Mouse (Mus musculus): ENCODE results near the gene Eml1.

The Eml1 gene

DNA sequence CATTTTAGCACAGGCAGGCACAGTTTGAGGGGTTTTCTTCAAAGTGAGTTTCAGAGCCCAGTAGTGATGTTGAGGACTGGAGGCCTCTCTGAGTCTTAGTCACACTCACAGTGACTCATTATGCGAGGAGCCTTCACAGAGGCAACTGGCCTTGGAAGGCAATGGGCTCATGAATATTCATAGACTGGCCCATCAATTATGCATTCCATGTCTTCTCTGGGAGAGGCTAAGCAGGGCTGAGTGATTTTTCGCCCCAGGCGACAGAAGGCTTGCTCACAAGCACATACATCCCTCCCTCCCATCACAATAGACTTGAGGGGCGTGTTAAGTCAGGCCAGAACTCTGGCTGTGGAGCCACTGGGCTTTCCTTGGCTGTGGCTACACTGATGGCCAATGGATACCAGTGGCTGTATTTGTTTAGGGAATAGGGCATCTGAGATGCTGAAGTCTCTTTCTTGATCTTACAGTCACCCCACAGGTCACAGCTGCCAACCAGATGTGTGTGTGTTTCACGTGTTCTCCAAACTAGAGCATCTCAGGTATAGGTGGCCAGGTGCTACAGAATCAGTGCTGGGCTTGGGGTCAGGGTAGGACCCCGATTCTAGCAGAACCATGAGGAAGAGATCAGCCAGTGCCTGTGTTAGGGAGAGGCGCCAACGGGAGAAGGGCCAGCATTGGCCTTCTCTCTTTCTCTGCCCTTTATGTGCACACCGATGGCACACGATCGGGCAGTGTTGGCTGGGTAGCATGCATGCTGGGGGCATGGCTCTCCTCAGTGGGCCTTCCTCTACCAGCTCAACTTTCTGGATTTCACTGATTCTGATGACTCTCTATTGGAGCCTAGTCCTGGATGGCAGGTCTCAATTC lies 25.6 kb downstream of the Eml1 start:
- Histone ChIP-seq H3K36me3 (ENCODE audit: insufficient read depth, low read length) (no peaks in the 10 kb centered on the region), H3K4me1 (replicated peaks; ENCODE audit: low read depth, low read length) (peaks cover 8% of the 10 kb centered on the region; the same call in 1 of the 2 replicates), H3K9me3 (ENCODE audit: low read length) (no peaks in the 10 kb centered on the region), H3K27me3 (ENCODE audit: insufficient read depth, low read length) (peaks cover 17% of the 10 kb centered on the region), H3K4me3 (replicated peaks; ENCODE audit: low read length) (no peak overlapping the region)
- TF ChIP-seq NANOG (IDR thresholded peaks at IDR 0.05; ENCODE audit: borderline replicate concordance, low read length) (peak; percentile 48; the same call in 1 of the 2 replicates), CTCF (conservative IDR thresholded peaks at IDR 0.05; ENCODE audit: low read length) (no peak), POU5F1 (IDR thresholded peaks at IDR 0.05; ENCODE audit: borderline replicate concordance, low read length) (peak; percentile 24; the same call in 1 of the 2 replicates)

DNA sequence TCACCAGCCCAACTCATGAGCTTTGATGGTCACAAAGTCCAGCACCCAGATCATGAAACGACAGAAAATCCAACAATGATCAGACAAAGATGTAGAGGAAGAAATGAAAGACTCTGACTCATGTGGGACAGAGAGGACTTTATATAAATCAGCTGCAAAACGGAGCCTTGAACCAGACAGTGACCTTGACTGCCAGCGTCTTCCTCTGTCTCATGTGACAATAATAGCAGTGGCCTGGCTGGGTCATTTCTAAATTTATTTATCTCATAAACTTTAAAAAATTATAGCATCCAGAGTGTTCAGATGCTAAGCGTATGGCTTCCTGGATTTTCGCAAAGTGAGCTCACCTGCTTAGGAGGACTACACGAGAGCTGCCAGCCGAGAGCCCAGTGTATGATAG lies 27.9 kb downstream of the Eml1 start:
- H3K36me3 ChIP-seq (ENCODE audit: insufficient read depth, low read length), result no peaks in the 10 kb centered on the region
- H3K4me3 ChIP-seq (replicated peaks; ENCODE audit: low read length), result no peak overlapping the region
- no peaks in the 10 kb centered on the region for H3K9me3 ChIP-seq (ENCODE audit: low read length)
- H3K4me1 ChIP-seq (replicated peaks; ENCODE audit: low read depth, low read length), result peaks cover 8% of the 10 kb centered on the region; the same call in 1 of the 2 replicates
- H3K27me3 ChIP-seq (ENCODE audit: insufficient read depth, low read length), result peaks cover 14% of the 10 kb centered on the region; the same call in 1 of the 2 replicates
- TF ChIP-seq POU5F1 (IDR thresholded peaks at IDR 0.05; ENCODE audit: borderline replicate concordance, low read length) (no peak), CTCF (conservative IDR thresholded peaks at IDR 0.05; ENCODE audit: low read length) (no peak), NANOG (IDR thresholded peaks at IDR 0.05; ENCODE audit: borderline replicate concordance, low read length) (no peak)

DNA sequence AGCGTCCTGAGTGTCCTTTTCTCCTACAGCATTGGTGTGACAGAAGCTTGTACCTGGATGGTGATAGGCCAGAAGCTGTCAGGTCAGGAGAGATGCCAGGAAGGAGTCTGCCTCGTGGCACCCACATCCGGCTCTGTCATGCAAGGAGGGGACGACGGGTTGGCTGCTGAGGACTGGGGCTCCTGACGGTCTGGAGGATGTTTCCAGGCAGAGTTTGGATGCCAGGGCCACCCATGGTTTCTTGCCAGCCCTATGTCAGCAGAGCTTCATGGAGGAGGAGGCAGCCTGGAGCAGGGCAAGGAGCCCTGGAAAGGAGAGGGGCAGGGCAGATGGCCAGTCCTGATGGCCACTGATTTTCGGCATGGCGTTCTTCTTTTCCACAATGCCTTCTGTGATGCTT lies 28.4 kb downstream of the Eml1 start:
- H3K27me3 ChIP-seq (ENCODE audit: insufficient read depth, low read length), result peaks cover 14% of the 10 kb centered on the region; the same call in 1 of the 2 replicates
- H3K4me3 ChIP-seq (replicated peaks; ENCODE audit: low read length), result no peak overlapping the region
- peaks cover 8% of the 10 kb centered on the region; the same call in 1 of the 2 replicates for H3K4me1 ChIP-seq (replicated peaks; ENCODE audit: low read depth, low read length)
- TF ChIP-seq NANOG (IDR thresholded peaks at IDR 0.05; ENCODE audit: borderline replicate concordance, low read length) (no peak), CTCF (conservative IDR thresholded peaks at IDR 0.05; ENCODE audit: low read length) (no peak), POU5F1 (IDR thresholded peaks at IDR 0.05; ENCODE audit: borderline replicate concordance, low read length) (no peak)
- H3K9me3 ChIP-seq (ENCODE audit: low read length), result no peaks in the 10 kb centered on the region
- H3K36me3 ChIP-seq (ENCODE audit: insufficient read depth, low read length), result no peaks in the 10 kb centered on the region

DNA sequence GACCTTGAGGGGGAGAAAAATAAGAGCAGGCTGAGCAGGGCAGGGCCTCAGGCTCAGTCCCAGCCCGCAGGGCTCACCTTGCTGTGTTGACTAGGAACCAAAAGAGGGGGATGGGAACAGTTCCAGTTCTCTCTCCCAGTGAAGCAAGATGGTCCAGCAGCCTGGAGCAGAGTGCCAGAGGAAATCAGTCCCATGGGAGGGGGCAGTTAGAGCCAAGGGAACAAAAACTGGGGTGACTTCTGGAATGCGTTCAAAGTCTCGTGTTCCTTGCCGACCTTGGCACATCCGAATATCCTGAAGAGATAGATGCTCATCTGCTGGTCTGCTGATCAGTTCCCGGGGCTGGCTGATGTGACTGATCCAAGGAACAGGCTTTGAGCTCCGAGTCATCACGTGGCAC lies 30.2 kb downstream of the Eml1 start:
- H3K27me3 ChIP-seq (ENCODE audit: insufficient read depth, low read length), result peaks cover 14% of the 10 kb centered on the region; the same call in 1 of the 2 replicates
- TF ChIP-seq CTCF (conservative IDR thresholded peaks at IDR 0.05; ENCODE audit: low read length) (no peak), NANOG (IDR thresholded peaks at IDR 0.05; ENCODE audit: borderline replicate concordance, low read length) (no peak), POU5F1 (IDR thresholded peaks at IDR 0.05; ENCODE audit: borderline replicate concordance, low read length) (no peak)
- H3K9me3 ChIP-seq (ENCODE audit: low read length), result no peaks in the 10 kb centered on the region
- H3K4me3 ChIP-seq (replicated peaks; ENCODE audit: low read length), result no peak overlapping the region
- peaks cover 8% of the 10 kb centered on the region; the same call in 1 of the 2 replicates for H3K4me1 ChIP-seq (replicated peaks; ENCODE audit: low read depth, low read length)
- no peaks in the 10 kb centered on the region for H3K36me3 ChIP-seq (ENCODE audit: insufficient read depth, low read length)

DNA sequence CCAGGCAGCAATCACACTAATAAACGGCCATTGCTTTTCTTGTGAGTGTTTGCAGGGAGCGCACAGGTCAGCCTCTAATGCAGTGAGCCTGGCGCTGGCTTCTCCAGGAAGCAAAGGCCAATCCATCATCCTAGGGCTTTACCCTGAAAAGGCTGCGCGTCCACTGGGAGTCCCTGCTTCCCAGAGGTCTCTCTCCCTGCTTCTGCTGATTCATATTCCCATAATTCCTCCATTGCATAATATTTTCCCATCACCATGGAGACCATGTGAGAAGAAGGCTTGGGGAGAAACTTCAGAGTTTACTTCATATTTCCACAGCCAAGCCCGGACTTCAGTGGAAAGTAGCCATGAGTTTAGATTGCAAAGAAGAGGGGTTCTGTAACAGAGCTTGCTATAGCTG lies 33.2 kb downstream of the Eml1 start:
- H3K36me3 ChIP-seq (ENCODE audit: insufficient read depth, low read length), result no peaks in the 10 kb centered on the region
- peaks cover 13% of the 10 kb centered on the region; the same call in 1 of the 2 replicates for H3K27me3 ChIP-seq (ENCODE audit: insufficient read depth, low read length)
- no peaks in the 10 kb centered on the region for H3K4me1 ChIP-seq (replicated peaks; ENCODE audit: low read depth, low read length)
- H3K9me3 ChIP-seq (ENCODE audit: low read length), result no peaks in the 10 kb centered on the region
- TF ChIP-seq POU5F1 (IDR thresholded peaks at IDR 0.05; ENCODE audit: borderline replicate concordance, low read length) (no peak), NANOG (IDR thresholded peaks at IDR 0.05; ENCODE audit: borderline replicate concordance, low read length) (no peak), CTCF (conservative IDR thresholded peaks at IDR 0.05; ENCODE audit: low read length) (no peak)
- H3K4me3 ChIP-seq (replicated peaks; ENCODE audit: low read length), result no peak overlapping the region

DNA sequence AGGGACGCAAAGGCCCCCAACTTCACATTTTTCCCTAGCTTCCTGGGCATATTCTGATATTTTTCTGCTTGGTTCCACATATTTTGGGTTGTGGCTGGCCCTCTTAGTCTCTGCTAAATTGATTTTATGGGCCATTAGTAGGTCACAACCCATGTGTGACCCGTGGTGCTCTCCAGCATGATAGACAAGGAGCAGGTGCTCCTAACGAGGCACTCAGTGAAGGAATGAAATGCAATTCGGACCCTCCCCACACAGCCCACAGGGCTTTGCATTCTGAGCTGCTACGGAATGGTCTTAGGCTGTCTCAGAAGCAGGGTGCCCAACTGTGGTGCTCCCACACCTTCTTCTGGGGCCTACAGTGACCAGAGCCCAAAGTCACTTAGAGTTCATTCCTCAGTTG lies 38.3 kb downstream of the Eml1 start:
- Histone ChIP-seq H3K4me1 (replicated peaks; ENCODE audit: low read depth, low read length) (no peaks in the 10 kb centered on the region), H3K4me3 (replicated peaks; ENCODE audit: low read length) (no peak overlapping the region), H3K27me3 (ENCODE audit: insufficient read depth, low read length) (peaks cover 17% of the 10 kb centered on the region), H3K36me3 (ENCODE audit: insufficient read depth, low read length) (no peaks in the 10 kb centered on the region), H3K9me3 (ENCODE audit: low read length) (no peaks in the 10 kb centered on the region)
- no peak for TF ChIP-seq NANOG (IDR thresholded peaks at IDR 0.05; ENCODE audit: borderline replicate concordance, low read length)
- TF ChIP-seq POU5F1 (IDR thresholded peaks at IDR 0.05; ENCODE audit: borderline replicate concordance, low read length), result no peak
- no peak for TF ChIP-seq CTCF (conservative IDR thresholded peaks at IDR 0.05; ENCODE audit: low read length)

DNA sequence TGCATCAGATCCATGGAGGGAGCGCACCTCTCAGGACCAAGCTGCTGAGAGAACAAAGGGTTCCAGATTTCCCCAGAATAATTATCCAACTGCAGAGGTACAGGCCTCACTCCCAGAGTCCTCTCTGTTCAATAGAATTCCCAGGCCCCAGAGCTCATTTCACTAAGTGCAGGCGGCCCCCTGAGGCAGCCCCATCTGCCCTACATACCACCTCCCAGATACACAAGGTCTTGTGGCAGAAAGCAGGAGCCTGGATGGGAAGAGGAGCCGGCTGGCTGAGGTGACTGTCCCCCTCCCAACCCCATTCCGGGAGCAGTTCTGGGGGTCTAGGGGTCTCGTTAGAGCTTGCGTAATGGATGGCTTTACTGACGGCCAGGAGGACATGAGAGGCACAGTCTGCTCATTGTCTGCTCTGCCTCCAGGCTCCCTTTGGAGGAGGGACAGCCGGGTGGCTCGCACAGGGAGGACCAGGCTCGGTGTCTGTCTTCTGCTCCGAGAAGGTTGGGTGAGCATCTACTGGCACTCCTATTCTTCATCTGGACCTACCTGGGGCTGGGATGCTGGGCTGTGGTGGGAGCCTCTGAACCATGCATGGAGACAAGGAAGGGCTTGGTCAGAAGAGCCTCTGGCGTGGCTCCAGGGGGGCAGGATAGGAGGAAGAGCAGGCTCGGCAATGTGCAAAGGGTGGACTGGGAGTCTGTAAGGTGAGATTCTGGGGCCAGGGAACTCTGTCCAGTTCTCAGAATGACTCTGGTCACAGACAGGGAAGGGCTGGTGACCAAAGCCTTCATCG lies 39.9 kb downstream of the Eml1 start:
- no peaks in the 10 kb centered on the region for H3K9me3 ChIP-seq (ENCODE audit: low read length)
- H3K36me3 ChIP-seq (ENCODE audit: insufficient read depth, low read length), result no peaks in the 10 kb centered on the region
- H3K27me3 ChIP-seq (ENCODE audit: insufficient read depth, low read length), result peaks cover 16% of the 10 kb centered on the region
- H3K4me1 ChIP-seq (replicated peaks; ENCODE audit: low read depth, low read length), result no peaks in the 10 kb centered on the region
- no peak overlapping the region for H3K4me3 ChIP-seq (replicated peaks; ENCODE audit: low read length)
- TF ChIP-seq CTCF (conservative IDR thresholded peaks at IDR 0.05; ENCODE audit: low read length), result no peak
- no peak for TF ChIP-seq NANOG (IDR thresholded peaks at IDR 0.05; ENCODE audit: borderline replicate concordance, low read length)
- TF ChIP-seq POU5F1 (IDR thresholded peaks at IDR 0.05; ENCODE audit: borderline replicate concordance, low read length), result no peak

DNA sequence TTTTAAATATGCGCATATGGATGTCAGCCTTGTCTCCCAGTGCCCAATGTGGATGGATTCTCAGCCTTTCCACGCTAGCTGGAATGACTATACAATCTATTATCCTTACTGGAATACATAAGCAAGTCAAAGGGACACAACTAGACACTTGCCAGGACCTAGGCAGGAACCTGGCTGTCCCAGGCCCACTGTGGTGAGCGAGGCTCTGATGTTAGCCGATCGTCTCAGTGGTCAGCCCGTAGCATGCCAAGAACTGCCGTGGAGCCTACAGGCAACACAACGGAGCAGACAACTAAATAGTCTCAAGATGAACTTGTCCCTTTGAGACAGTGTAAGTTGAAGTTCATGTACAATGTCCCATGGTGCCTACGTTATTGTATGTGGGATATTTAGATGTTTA lies 44.2 kb downstream of the Eml1 start:
- Histone ChIP-seq H3K27me3 (ENCODE audit: insufficient read depth, low read length) (peaks cover 27% of the 10 kb centered on the region), H3K4me1 (replicated peaks; ENCODE audit: low read depth, low read length) (no peaks in the 10 kb centered on the region), H3K9me3 (ENCODE audit: low read length) (no peaks in the 10 kb centered on the region), H3K36me3 (ENCODE audit: insufficient read depth, low read length) (no peaks in the 10 kb centered on the region), H3K4me3 (replicated peaks; ENCODE audit: low read length) (no peak overlapping the region)
- no peak for TF ChIP-seq NANOG (IDR thresholded peaks at IDR 0.05; ENCODE audit: borderline replicate concordance, low read length)
- TF ChIP-seq POU5F1 (IDR thresholded peaks at IDR 0.05; ENCODE audit: borderline replicate concordance, low read length), result 0 out of 2 replicates have a peak, but pooled peaks have one; percentile 37
- TF ChIP-seq CTCF (conservative IDR thresholded peaks at IDR 0.05; ENCODE audit: low read length), result no peak
